Mouse (Mus musculus) kidney, adult 2 months (tissue): ENCODE results near the gene Fam163a.

ENCODE experiments used
- CTCF ChIP-seq: fragments of 200-500 bp; conservative IDR thresholded peaks from 2 replicates; pipeline ENCODE4 v1.5.1; 2011; ENCODE audit warnings: low read depth, mild to moderate bottlenecking, control low read depth, low read length, moderate library complexity, mixed read lengths; ENCODE audit not compliant: insufficient read depth, insufficient read length
- POLR2A ChIP-seq: fragments of 200-500 bp; IDR thresholded peaks from one replicate; pipeline ENCODE4 v1.6.1; 2011; ENCODE audit warnings: low read depth, low read length, control low read depth

GRCm38 (mm10) chr1:156226903-156227302, 22.1 kb upstream of the Fam163a start:
- TF ChIP-seq CTCF, result no peak
- TF ChIP-seq POLR2A, result no peak
